Mouse (Mus musculus) intestine, embryonic 15.5 days (tissue): ENCODE measurements around the gene Rasgef1c. TPM values are rescaled to one million over a fixed set of nuclear protein-coding genes. Genes with fewer than 3 reads are reported as not detected.

Experiments
- ATAC-seq: fragments of 200-750 bp; cut with Nextera tagmentation; 2 replicates; pipeline ENCODE4 v1.8.0; 2017; ENCODE audit warnings: moderate TSS enrichment, moderate library complexity
- H3K27ac ChIP-seq: fragments of 300-500 bp; sonication (generic); 2 replicates; pipeline ENCODE4 v1.5.1; 2015; ENCODE audit warnings: mild to moderate bottlenecking, inconsistent platforms
- H3K27me3 ChIP-seq: fragments of 300-500 bp; sonication (generic); replicated peaks from 2 replicates; pipeline ENCODE4 v1.6.1; 2015; ENCODE audit warnings: inconsistent platforms
- H3K36me3 ChIP-seq: fragments of 300-500 bp; sonication (generic); 2 replicates; pipeline ENCODE4 v1.6.1; 2015; ENCODE audit warnings: inconsistent platforms
- H3K4me1 ChIP-seq: fragments of 300-500 bp; sonication (generic); replicated peaks from 2 replicates; pipeline ENCODE4 v1.6.1; 2015; ENCODE audit warnings: inconsistent platforms
- H3K4me2 ChIP-seq: fragments of 300-500 bp; sonication (generic); replicated peaks from 2 replicates; pipeline ENCODE4 v1.6.1; 2015; ENCODE audit warnings: mild to moderate bottlenecking, inconsistent platforms
- H3K4me3 ChIP-seq: fragments of 300-500 bp; sonication (generic); replicated peaks from 2 replicates; pipeline ENCODE4 v1.5.1; 2015; ENCODE audit warnings: inconsistent platforms
- H3K9ac ChIP-seq: fragments of 300-500 bp; sonication (generic); 2 replicates; pipeline ENCODE4 v1.6.1; 2015; ENCODE audit warnings: inconsistent platforms
- H3K9me3 ChIP-seq: fragments of 300-500 bp; sonication (generic); 2 replicates; pipeline ENCODE4 v1.6.1; 2016; ENCODE audit warnings: inconsistent platforms
- WGBS: fragments of 180-500 bp; shearing (Covaris S2); methylation state at CpG from one replicate; pipeline ENCODE4 v1.1.7; 2015; 5-methylcytosine and 5-hydroxymethylcytosine counted together
- polyA plus RNA-seq: library from polyadenylated mRNA; unstranded; fragments of >200 nt; fragmentation: Nextera tagmentation; extraction: Ambion mirVana; gene quantifications from 2 replicates; pipeline ENCODE4 v1.2.1, GENCODE M21; 2015

The Rasgef1c gene
- polyA plus RNA-seq, 1 experiment from 2014 or later: 0.36 TPM

- no peak overlapping the region for H3K4me3 ChIP-seq
- no peaks in the 10 kb centered on the region for H3K36me3 ChIP-seq
- WGBS: 82% methylated on average over 4 of the region's 4 CpGs
- no peak for ATAC-seq
- H3K9me3 ChIP-seq: no peaks in the 10 kb centered on the region
- H3K4me2 ChIP-seq: no peak overlapping the region
- no peak overlapping the region for H3K9ac ChIP-seq
- no peaks in the 10 kb centered on the region for H3K4me1 ChIP-seq
- no peak overlapping the region for H3K27ac ChIP-seq
- H3K27me3 ChIP-seq: no peaks in the 10 kb centered on the region
These were observed 80.5 kb downstream of the Rasgef1c start for GRCm38 (mm10) chr11:49982094-49982493.

GRCm38 (mm10) chr11:49982881-49983280 lies 81.2 kb downstream of the Rasgef1c start:
- WGBS: 46% methylated on average over 4 of the region's 4 CpGs
- Histone ChIP-seq H3K9me3 (no peaks in the 10 kb centered on the region), H3K27ac (no peak overlapping the region), H3K4me3 (no peak overlapping the region), H3K4me2 (no peak overlapping the region), H3K27me3 (no peaks in the 10 kb centered on the region), H3K9ac (no peak overlapping the region), H3K4me1 (no peaks in the 10 kb centered on the region), H3K36me3 (no peaks in the 10 kb centered on the region)
- no peak for ATAC-seq

GRCm38 (mm10) chr11:49983875-49984552 lies 82.4 kb downstream of the Rasgef1c start:
- Histone ChIP-seq H3K9me3 (no peaks in the 10 kb centered on the region), H3K9ac (no peak overlapping the region), H3K4me1 (no peaks in the 10 kb centered on the region), H3K27ac (no peak overlapping the region), H3K4me2 (no peak overlapping the region), H3K27me3 (no peaks in the 10 kb centered on the region), H3K36me3 (no peaks in the 10 kb centered on the region), H3K4me3 (no peak overlapping the region)
- ATAC-seq: no peak
- WGBS: 72% methylated on average over 4 of the region's 4 CpGs

- no peak for ATAC-seq
- Histone ChIP-seq H3K27me3 (no peaks in the 10 kb centered on the region), H3K4me2 (no peak overlapping the region), H3K27ac (no peak overlapping the region), H3K4me1 (no peaks in the 10 kb centered on the region), H3K4me3 (no peak overlapping the region), H3K36me3 (no peaks in the 10 kb centered on the region), H3K9me3 (no peaks in the 10 kb centered on the region), H3K9ac (no peak overlapping the region)
- WGBS: 82% methylated on average over 4 of the region's 4 CpGs
These were observed 83.4 kb downstream of the Rasgef1c start for GRCm38 (mm10) chr11:49985009-49985408.

GRCm38 (mm10) chr11:49986277-49987036 lies 84.8 kb downstream of the Rasgef1c start:
- H3K36me3 ChIP-seq: no peaks in the 10 kb centered on the region
- H3K9ac ChIP-seq: no peak overlapping the region
- H3K4me1 ChIP-seq: no peaks in the 10 kb centered on the region
- H3K27me3 ChIP-seq: no peaks in the 10 kb centered on the region
- no peak overlapping the region for H3K4me2 ChIP-seq
- no peak overlapping the region for H3K4me3 ChIP-seq
- no peak overlapping the region for H3K27ac ChIP-seq
- 26% methylated on average over 10 of the region's 10 CpGs for WGBS
- peak; percentile 84 for ATAC-seq
- H3K9me3 ChIP-seq: no peaks in the 10 kb centered on the region

GRCm38 (mm10) chr11:49994536-49994935 lies 92.9 kb downstream of the Rasgef1c start:
- H3K9ac ChIP-seq: no peak overlapping the region
- H3K27me3 ChIP-seq: no peaks in the 10 kb centered on the region
- peak; percentile 91 for ATAC-seq
- WGBS: 15% methylated on average over 2 of the region's 2 CpGs
- no peak overlapping the region for H3K27ac ChIP-seq
- no peaks in the 10 kb centered on the region for H3K9me3 ChIP-seq
- no peaks in the 10 kb centered on the region for H3K4me1 ChIP-seq
- H3K36me3 ChIP-seq: no peaks in the 10 kb centered on the region
- H3K4me3 ChIP-seq: no peak overlapping the region
- H3K4me2 ChIP-seq: no peak overlapping the region

- no peak overlapping the region for H3K4me3 ChIP-seq
- H3K27me3 ChIP-seq: no peaks in the 10 kb centered on the region
- H3K4me1 ChIP-seq: no peaks in the 10 kb centered on the region
- WGBS: 55% methylated on average over 4 of the region's 4 CpGs
- no peak for ATAC-seq
- H3K36me3 ChIP-seq: no peaks in the 10 kb centered on the region
- no peaks in the 10 kb centered on the region for H3K9me3 ChIP-seq
- H3K4me2 ChIP-seq: no peak overlapping the region
- no peak overlapping the region for H3K27ac ChIP-seq
- H3K9ac ChIP-seq: no peak overlapping the region
These were observed 94.8 kb downstream of the Rasgef1c start for GRCm38 (mm10) chr11:49996398-49996797.

- Histone ChIP-seq H3K9me3 (no peaks in the 10 kb centered on the region), H3K27me3 (no peaks in the 10 kb centered on the region), H3K27ac (no peak overlapping the region), H3K9ac (no peak overlapping the region), H3K4me3 (no peak overlapping the region), H3K36me3 (no peaks in the 10 kb centered on the region), H3K4me1 (no peaks in the 10 kb centered on the region), H3K4me2 (no peak overlapping the region)
- WGBS: 72% methylated on average over 5 of the region's 5 CpGs
- no peak for ATAC-seq
These were observed 95.7 kb downstream of the Rasgef1c start for GRCm38 (mm10) chr11:49997321-49997720.

GRCm38 (mm10) chr11:50002853-50003252 lies 101.2 kb downstream of the Rasgef1c start:
- no peak for ATAC-seq
- Histone ChIP-seq H3K9me3 (no peaks in the 10 kb centered on the region), H3K4me1 (no peaks in the 10 kb centered on the region), H3K27ac (no peak overlapping the region), H3K27me3 (no peaks in the 10 kb centered on the region), H3K9ac (no peak overlapping the region), H3K4me3 (no peak overlapping the region), H3K4me2 (no peak overlapping the region), H3K36me3 (no peaks in the 10 kb centered on the region)
- 81% methylated on average over 4 of the region's 4 CpGs for WGBS

GRCm38 (mm10) chr11:50007776-50008175 lies 106.1 kb downstream of the Rasgef1c start:
- WGBS: 82% methylated on average over 10 of the region's 10 CpGs
- no peak overlapping the region for H3K9ac ChIP-seq
- no peak overlapping the region for H3K4me2 ChIP-seq
- no peaks in the 10 kb centered on the region for H3K9me3 ChIP-seq
- H3K4me3 ChIP-seq: no peak overlapping the region
- no peaks in the 10 kb centered on the region for H3K4me1 ChIP-seq
- H3K27ac ChIP-seq: no peak overlapping the region
- no peak for ATAC-seq
- H3K27me3 ChIP-seq: no peaks in the 10 kb centered on the region
- no peaks in the 10 kb centered on the region for H3K36me3 ChIP-seq

GRCm38 (mm10) chr11:50008231-50008630 lies 106.6 kb downstream of the Rasgef1c start:
- no peaks in the 10 kb centered on the region for H3K36me3 ChIP-seq
- no peak overlapping the region for H3K27ac ChIP-seq
- no peaks in the 10 kb centered on the region for H3K9me3 ChIP-seq
- H3K4me1 ChIP-seq: no peaks in the 10 kb centered on the region
- ATAC-seq: no peak
- H3K4me3 ChIP-seq: no peak overlapping the region
- no peaks in the 10 kb centered on the region for H3K27me3 ChIP-seq
- no peak overlapping the region for H3K4me2 ChIP-seq
- H3K9ac ChIP-seq: no peak overlapping the region
- 43% methylated on average over 5 of the region's 5 CpGs for WGBS

GRCm38 (mm10) chr11:50013016-50013415 lies 111.4 kb downstream of the Rasgef1c start:
- 79% methylated on average over 6 of the region's 6 CpGs for WGBS
- H3K4me1 ChIP-seq: no peaks in the 10 kb centered on the region
- no peaks in the 10 kb centered on the region for H3K36me3 ChIP-seq
- no peak overlapping the region for H3K4me2 ChIP-seq
- H3K9ac ChIP-seq: no peak overlapping the region
- H3K9me3 ChIP-seq: no peaks in the 10 kb centered on the region
- ATAC-seq: no peak
- H3K27ac ChIP-seq: no peak overlapping the region
- no peaks in the 10 kb centered on the region for H3K27me3 ChIP-seq
- no peak overlapping the region for H3K4me3 ChIP-seq

GRCm38 (mm10) chr11:50016503-50016902 lies 114.9 kb downstream of the Rasgef1c start:
- H3K27ac ChIP-seq: no peak overlapping the region
- no peaks in the 10 kb centered on the region for H3K4me1 ChIP-seq
- H3K9ac ChIP-seq: no peak overlapping the region
- H3K36me3 ChIP-seq: no peaks in the 10 kb centered on the region
- no peak overlapping the region for H3K4me2 ChIP-seq
- no peak for ATAC-seq
- H3K27me3 ChIP-seq: no peaks in the 10 kb centered on the region
- 78% methylated on average over 5 of the region's 5 CpGs for WGBS
- no peaks in the 10 kb centered on the region for H3K9me3 ChIP-seq
- H3K4me3 ChIP-seq: no peak overlapping the region
